In genomic region chr5:96376216-96376615, GRCm38 (mm10) we compare ENCODE assay signal across 7 mouse cellular contexts. TPM values are rescaled to one million over a fixed set of nuclear protein-coding genes. Genes with fewer than 3 reads are reported as not detected.
DNase-seq lines count a peak whose midpoint lies in the region; ATAC-seq lines count a peak whose summit lies in the region.

No protein-coding gene starts in this region.

- no peak overlapping the region for H3K27ac ChIP-seq in embryonic facial prominence, embryonic 12.5 days
- no peak overlapping the region for H3K27ac ChIP-seq in heart, embryonic 16.5 days (ENCODE audit: low read length)
- no peak overlapping the region for H3K27ac ChIP-seq in midbrain, embryonic 16.5 days (ENCODE audit: low read length)

- no peaks in the 10 kb centered on the region for H3K36me3 ChIP-seq in embryonic facial prominence, embryonic 12.5 days
- no peaks in the 10 kb centered on the region for H3K36me3 ChIP-seq in heart, embryonic 16.5 days (ENCODE audit: control insufficient read depth, insufficient read depth)
- H3K36me3 ChIP-seq in midbrain, embryonic 16.5 days (ENCODE audit: control insufficient read depth, insufficient read depth, low read length), result no peaks in the 10 kb centered on the region

- H3K27me3 ChIP-seq in embryonic facial prominence, embryonic 12.5 days, result no peaks in the 10 kb centered on the region
- H3K27me3 ChIP-seq in heart, embryonic 16.5 days (ENCODE audit: control insufficient read depth, insufficient read depth, low read length), result no peaks in the 10 kb centered on the region; the same call in 1 of the 2 replicates
- H3K27me3 ChIP-seq in midbrain, embryonic 16.5 days (ENCODE audit: control insufficient read depth, insufficient read depth, low read depth, low read length), result no peaks in the 10 kb centered on the region

- H3K4me2 ChIP-seq in embryonic facial prominence, embryonic 12.5 days (replicated peaks), result peak overlapping the region; percentile 93
- peak overlapping the region; percentile 90 for H3K4me2 ChIP-seq in heart, embryonic 16.5 days (ENCODE audit: low read depth, low read length)
- H3K4me2 ChIP-seq in midbrain, embryonic 16.5 days (ENCODE audit: low read length), result peak overlapping the region; percentile 96; the same call in 1 of the 2 replicates

- no peak overlapping the region for H3K9ac ChIP-seq in embryonic facial prominence, embryonic 12.5 days
- H3K9ac ChIP-seq in heart, embryonic 16.5 days (ENCODE audit: low read length), result no peak overlapping the region
- no peak overlapping the region for H3K9ac ChIP-seq in midbrain, embryonic 16.5 days (ENCODE audit: low read depth, low read length)

- H3K4me1 ChIP-seq in embryonic facial prominence, embryonic 12.5 days, result peaks cover 20% of the 10 kb centered on the region
- H3K4me1 ChIP-seq in heart, embryonic 16.5 days (ENCODE audit: control insufficient read depth, insufficient read depth, low read length), result peaks cover 9% of the 10 kb centered on the region; the same call in 1 of the 2 replicates
- peaks cover 15% of the 10 kb centered on the region for H3K4me1 ChIP-seq in midbrain, embryonic 16.5 days (ENCODE audit: control insufficient read depth, insufficient read depth, low read length)

- 47% methylated on average over 4 of the region's 4 CpGs for WGBS in embryonic facial prominence, embryonic 12.5 days
- 52% methylated on average over 4 of the region's 4 CpGs for WGBS in heart, embryonic 16.5 days
- WGBS in midbrain, embryonic 16.5 days, result 58% methylated on average over 4 of the region's 4 CpGs

- ATAC-seq in embryonic facial prominence, embryonic 12.5 days (ENCODE audit: insufficient number of reproducible peaks, insufficient read depth, low FRiP score, low TSS enrichment), result no peak
- no peak for ATAC-seq in heart, embryonic 16.5 days (replicated peaks; ENCODE audit: extremely low read depth, insufficient read depth, low FRiP score)
- ATAC-seq in midbrain, embryonic 16.5 days, result no peak
- ATAC-seq in inflammation-experienced regulatory T-cells, adult 6 months, result no peak

- intact Hi-C loops in left cerebral cortex, postnatal 14 days (cut with DNase I), result loop anchor here (10.0 kb wide), 1 partner anchor 309 kb away; no protein-coding TSS in a partner anchor

- peak overlapping the region; percentile 60 for H3K4me3 ChIP-seq in embryonic facial prominence, embryonic 12.5 days
- H3K4me3 ChIP-seq in heart, embryonic 16.5 days (ENCODE audit: low read length), result peak overlapping the region; percentile 75
- no peak overlapping the region for H3K4me3 ChIP-seq in midbrain, embryonic 16.5 days (ENCODE audit: low read depth, low read length)

- no peaks in the 10 kb centered on the region for H3K9me3 ChIP-seq in embryonic facial prominence, embryonic 12.5 days
- no peaks in the 10 kb centered on the region for H3K9me3 ChIP-seq in heart, embryonic 16.5 days (replicated peaks; ENCODE audit: control insufficient read depth, low read length)
- H3K9me3 ChIP-seq in midbrain, embryonic 16.5 days (replicated peaks; ENCODE audit: control insufficient read depth, low read length, poor library complexity, severe bottlenecking), result no peaks in the 10 kb centered on the region

- DNase-seq in left cerebral cortex, postnatal 14 days (ENCODE audit: low spot score in 2 of 2), result peak; percentile 29 to 42
- DNase-seq in left cerebral cortex, adult 9 months (ENCODE audit: low spot score in 2 of 2), result no peak
- DNase-seq in thymus, adult 18-20 months, result no peak

RNA-seq across cellular contexts. Expression of gene Fras1, which starts 2.5 kb away (rescaled TPM):
- total RNA-seq in left cerebral cortex, postnatal 14 days (2021), result 10 to 100 TPM; 20.2 to 20.8 TPM
- polyA plus RNA-seq in embryonic facial prominence, embryonic 12.5 days (2016; fragmentation: Nextera tagmentation; extraction: Ambion mirVana), result 19.6 and 20.1 TPM in 2 replicates
- polyA plus RNA-seq in heart, embryonic 16.5 days (2015; fragmentation: Nextera tagmentation; extraction: Ambion mirVana), result 12.0 and 12.1 TPM in 2 replicates
- polyA plus RNA-seq in midbrain, embryonic 16.5 days (2015; fragmentation: Nextera tagmentation; extraction: Ambion mirVana), result 4.2 and 4.6 TPM in 2 replicates
- under 1 TPM in 2 of 3 experiments, not detected in 1; 0.07 to 0.19 TPM for polyA plus RNA-seq in inflammation-experienced regulatory T-cells, adult 6 months (2017; shearing (Covaris generic))

Comparison
In these comparisons a context has a peak if more than half of its experiments do, and no peak if none do; other contexts are left out.
1. DNase-seq: peak in left cerebral cortex, postnatal 14 days (2 of 2); none in left cerebral cortex, adult 9 months (0 of 2) and thymus, adult 18-20 months (0 of 2).
2. Peak in every context shown above with its lines, with median percentiles within 50 percentile points of each other: H3K4me2 ChIP-seq.